Mouse (Mus musculus) CH12.LX (cell line): ENCODE measurements around the gene Rapgef4.

ENCODE experiments used
- CTCF ChIP-seq, 2 experiments: IDR thresholded peaks in 1 of 2; conservative IDR thresholded peaks in 1 of 2; 2 replicates each; pipeline ENCODE4 v1.5.1; 2011 to 2012; ENCODE audit warnings: low read depth in 2 of 2, low read length in 2 of 2, improper control_type of control experiment in 1 of 2, inconsistent platforms in 1 of 2, mild to moderate bottlenecking in 1 of 2, moderate library complexity in 1 of 2
- POLR2AphosphoS2 ChIP-seq: IDR thresholded peaks from 2 replicates; pipeline ENCODE4 v1.6.1; 2011; ENCODE audit warnings: low read depth, low read length, improper control_type of control experiment
- SMC3 ChIP-seq: IDR thresholded peaks from 2 replicates; pipeline ENCODE4 v1.6.1; 2011; ENCODE audit warnings: low read depth, low read length, improper control_type of control experiment
- UBTF ChIP-seq: IDR thresholded peaks from 2 replicates; pipeline ENCODE4 v1.6.1; 2012; ENCODE audit warnings: low read depth, mild to moderate bottlenecking, inconsistent platforms, low read length, improper control_type of control experiment, moderate library complexity
- ZC3H11A ChIP-seq: IDR thresholded peaks from 2 replicates; pipeline ENCODE4 v1.6.1; 2012; ENCODE audit warnings: low read depth, mild to moderate bottlenecking, inconsistent platforms, low read length, improper control_type of control experiment
- ZMIZ1 ChIP-seq: IDR thresholded peaks from 2 replicates; pipeline ENCODE4 v1.6.1; 2012; ENCODE audit warnings: low read depth, mild to moderate bottlenecking, inconsistent platforms, low read length, improper control_type of control experiment

GRCm38 (mm10) chr2:72054280-72054679 lies 73.2 kb downstream of the Rapgef4 start:
- TF ChIP-seq UBTF (no peak), SMC3 (no peak), POLR2AphosphoS2 (no peak), CTCF (conservative IDR thresholded peaks at IDR 0.05 in 1 of 2, IDR thresholded peaks at IDR 0.05 in 1 of 2; ENCODE audit: low read depth in 2 of 2, low read length in 2 of 2) (no peak), ZC3H11A (no peak), ZMIZ1 (no peak)
